In the genomic region with DNA sequence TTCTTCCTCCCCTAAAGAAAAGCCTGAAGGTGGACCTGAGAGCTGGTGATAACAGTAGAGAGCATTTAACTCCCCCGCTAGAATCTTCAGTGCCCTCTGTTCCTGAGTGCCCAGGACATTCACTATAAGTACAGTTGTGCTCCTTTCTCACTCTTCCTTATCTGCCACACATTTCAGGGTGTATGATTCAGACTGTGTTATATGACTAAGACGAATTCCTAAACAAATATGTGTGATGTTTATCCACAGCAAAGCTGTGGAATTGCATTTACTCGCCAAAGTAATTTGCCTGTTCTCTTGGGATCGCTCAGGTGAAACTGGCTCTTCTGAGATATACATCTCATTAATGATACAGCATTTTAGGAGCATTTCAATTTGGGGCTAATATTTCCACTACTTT, we compare ENCODE assay signal across 16 mouse cellular contexts.
"Had no signal": no experiment of that assay in that cellular context is flagged by ENCODE, and none has a peak within 500 bp of the region (broad histone marks: within the 10 kb centered on the region; RNA-seq: fewer than 3 reads in every experiment).

No protein-coding gene starts in this region.

- H3K27me3 ChIP-seq: neural tube, embryonic 12.5 days; neural tube, embryonic 13.5 days; neural tube, embryonic 15.5 days; stomach, embryonic 15.5 days had no signal

- DNase-seq: retina, postnatal 1 day; right cerebral cortex, adult 18-20 months; right cerebral cortex, postnatal 14 days; right cerebral cortex, postnatal 25 days; right cerebral cortex, postnatal 4 days; spleen, adult 18-20 months; thymus, adult 18-20 months; thymus, adult 2 months; thymus, postnatal 14 days; thymus, postnatal 25 days; thymus, postnatal 36 days; thymus, postnatal 4 days had no signal
